Mouse (Mus musculus): Measurements from ENCODE around the gene Zfand2b.

GRCm38 (mm10) chr1:75136730-75137129 is 31.7 kb upstream of the Zfand2b start:
- TF ChIP-seq USF1 (IDR thresholded peaks at IDR 0.05; ENCODE audit: low read depth) = no peak
- no peak for TF ChIP-seq SRF (IDR thresholded peaks at IDR 0.05; ENCODE audit: control insufficient read depth, insufficient read length, low read depth)

Data from myocyte (in vitro differentiated cells).